Mouse (Mus musculus) CH12.LX (cell line): ENCODE results near the gene Pbld1. TPM values are rescaled to one million over a fixed set of nuclear protein-coding genes. Genes with fewer than 3 reads are reported as not detected.
A peak's percentile ranks its signal among the peaks of the same experiment; 100 is the strongest.

Source experiments
- DNase-seq: peaks from one replicate; pipeline ENCODE4 v3.0.0-alpha.2; 2013; ENCODE audit errors: extremely low read depth
- H3K27ac ChIP-seq: 2 replicates; pipeline ENCODE4 v1.5.1; 2012; ENCODE audit warnings: low read depth, mild to moderate bottlenecking, control low read depth, moderate library complexity; ENCODE audit not compliant: insufficient read depth
- H3K27me3 ChIP-seq: replicated peaks from 2 replicates; pipeline ENCODE3; 2012; ENCODE audit warnings: inconsistent platforms
- H3K36me3 ChIP-seq, 2 experiments: replicated peaks in 1 of 2; 2 replicates each; pipeline versions ENCODE3 to v1.6.1; 2012; ENCODE audit warnings: inconsistent platforms in 1 of 2, low read length in 1 of 2, mild to moderate bottlenecking in 1 of 2, mixed read lengths in 1 of 2, moderate library complexity in 1 of 2; ENCODE audit not compliant: control insufficient read depth in 1 of 2, insufficient read depth in 1 of 2
- H3K4me1 ChIP-seq, 2 experiments: 2 replicates each; pipeline ENCODE4 v1.6.1; 2012; ENCODE audit warnings: inconsistent platforms in 1 of 2, moderate library complexity in 1 of 2; ENCODE audit not compliant: insufficient read depth in 2 of 2, control insufficient read depth in 1 of 2
- H3K4me2 ChIP-seq: 2 replicates; pipeline ENCODE4 v1.6.1; 2012; ENCODE audit warnings: low read depth, mild to moderate bottlenecking, control low read depth; ENCODE audit not compliant: poor library complexity, insufficient read depth, severe bottlenecking
- H3K4me3 ChIP-seq, 3 experiments: fragments of 150-350 bp in 1 of 3; sonication (generic) in 1 of 3; replicated peaks in 1 of 3; 2 replicates each; pipeline versions ENCODE3 to v1.5.1; 2011 to 2012; ENCODE audit warnings: low read depth in 2 of 3, low read length in 2 of 3, mild to moderate bottlenecking in 2 of 3, moderate library complexity in 2 of 3, control low read depth in 1 of 3, improper control_type of control experiment in 1 of 3, inconsistent platforms in 1 of 3, mixed read lengths in 1 of 3; ENCODE audit not compliant: poor library complexity in 1 of 3
- H3K79me2 ChIP-seq: replicated peaks from 2 replicates; pipeline ENCODE4 v1.6.1; 2012; ENCODE audit warnings: mild to moderate bottlenecking, moderate library complexity; ENCODE audit not compliant: control insufficient read depth, poor library complexity, insufficient read depth, severe bottlenecking; ENCODE audit errors: extremely low read depth
- H3K9ac ChIP-seq: 2 replicates; pipeline ENCODE4 v1.6.1; 2012; ENCODE audit warnings: low read depth, mild to moderate bottlenecking, control low read depth, moderate library complexity; ENCODE audit not compliant: insufficient read depth
- H3K9me3 ChIP-seq: replicated peaks from 2 replicates; pipeline ENCODE3; 2012; ENCODE audit warnings: low read length, inconsistent platforms, mixed read lengths
- BHLHE40 ChIP-seq: IDR thresholded peaks from 2 replicates; pipeline ENCODE4 v1.6.1; 2011; ENCODE audit warnings: mild to moderate bottlenecking, low read depth, low read length, improper control_type of control experiment
- CHD1 ChIP-seq: IDR thresholded peaks from 2 replicates; pipeline ENCODE4 v1.6.1; 2012; ENCODE audit warnings: low read depth, low read length, improper control_type of control experiment, inconsistent platforms
- CTCF ChIP-seq, 2 experiments: IDR thresholded peaks in 1 of 2; conservative IDR thresholded peaks in 1 of 2; 2 replicates each; pipeline ENCODE4 v1.5.1; 2011 to 2012; ENCODE audit warnings: low read depth in 2 of 2, low read length in 2 of 2, improper control_type of control experiment in 1 of 2, inconsistent platforms in 1 of 2, mild to moderate bottlenecking in 1 of 2, moderate library complexity in 1 of 2
- EP300 ChIP-seq: IDR thresholded peaks from 2 replicates; pipeline ENCODE4 v1.6.1; 2011; ENCODE audit warnings: low read length, improper control_type of control experiment
- ETS1 ChIP-seq: conservative IDR thresholded peaks from 2 replicates; pipeline ENCODE4 v1.6.1; 2012; ENCODE audit warnings: low read depth, mild to moderate bottlenecking, inconsistent platforms, low read length, improper control_type of control experiment, moderate library complexity
- HCFC1 ChIP-seq: IDR thresholded peaks from 2 replicates; pipeline ENCODE4 v1.6.1; 2012; ENCODE audit warnings: low read depth, mild to moderate bottlenecking, inconsistent platforms, low read length, improper control_type of control experiment
- IRF4 ChIP-seq: IDR thresholded peaks from 2 replicates; pipeline ENCODE4 v1.6.1; 2014; ENCODE audit warnings: low read depth, mild to moderate bottlenecking, inconsistent platforms, low read length, improper control_type of control experiment
- JUN ChIP-seq: IDR thresholded peaks from 2 replicates; pipeline ENCODE4 v1.6.1; 2011; ENCODE audit warnings: low read depth, mild to moderate bottlenecking, low read length, improper control_type of control experiment, moderate library complexity; ENCODE audit not compliant: insufficient read depth
- MAX ChIP-seq: IDR thresholded peaks from 2 replicates; pipeline ENCODE4 v1.6.1; 2011; ENCODE audit warnings: low read length, improper control_type of control experiment
- MEF2A ChIP-seq: IDR thresholded peaks from 2 replicates; pipeline ENCODE4 v1.6.1; 2014; ENCODE audit warnings: low read depth, mild to moderate bottlenecking, inconsistent platforms, low read length, improper control_type of control experiment, borderline replicate concordance
- NELFE ChIP-seq: IDR thresholded peaks from 2 replicates; pipeline ENCODE4 v1.6.1; 2011; ENCODE audit warnings: low read depth, low read length, improper control_type of control experiment
- POLR2A ChIP-seq: IDR thresholded peaks from 2 replicates; pipeline ENCODE4 v1.6.1; 2011; ENCODE audit warnings: low read depth, mild to moderate bottlenecking, improper control_type of control experiment, low read length
- RAD21 ChIP-seq: IDR thresholded peaks from 2 replicates; pipeline ENCODE4 v1.6.1; 2011; ENCODE audit warnings: low read depth, mild to moderate bottlenecking, low read length, improper control_type of control experiment, moderate library complexity
- RCOR1 ChIP-seq: conservative IDR thresholded peaks from 2 replicates; pipeline ENCODE4 v1.6.1; 2012; ENCODE audit warnings: low read depth, mild to moderate bottlenecking, inconsistent platforms, low read length, improper control_type of control experiment
- SIN3A ChIP-seq: IDR thresholded peaks from 2 replicates; pipeline ENCODE4 v1.6.1; 2012; ENCODE audit warnings: low read length, improper control_type of control experiment, inconsistent platforms
- TBP ChIP-seq: conservative IDR thresholded peaks from 2 replicates; pipeline ENCODE4 v1.6.1; 2011; ENCODE audit warnings: low read depth, low read length, improper control_type of control experiment
- TCF12 ChIP-seq: IDR thresholded peaks from 2 replicates; pipeline ENCODE4 v1.6.1; 2014; ENCODE audit warnings: low read depth, mild to moderate bottlenecking, inconsistent platforms, low read length, improper control_type of control experiment
- UBTF ChIP-seq: IDR thresholded peaks from 2 replicates; pipeline ENCODE4 v1.6.1; 2012; ENCODE audit warnings: low read depth, mild to moderate bottlenecking, inconsistent platforms, low read length, improper control_type of control experiment, moderate library complexity
- USF1 ChIP-seq: IDR thresholded peaks from 2 replicates; pipeline ENCODE4 v1.6.1; 2014; ENCODE audit warnings: low read depth, mild to moderate bottlenecking, inconsistent platforms, low read length, improper control_type of control experiment
- USF2 ChIP-seq: conservative IDR thresholded peaks from 2 replicates; pipeline ENCODE4 v1.6.1; 2011; ENCODE audit warnings: low read depth, low read length, improper control_type of control experiment
- ZC3H11A ChIP-seq: IDR thresholded peaks from 2 replicates; pipeline ENCODE4 v1.6.1; 2012; ENCODE audit warnings: low read depth, mild to moderate bottlenecking, inconsistent platforms, low read length, improper control_type of control experiment
- ZMIZ1 ChIP-seq: IDR thresholded peaks from 2 replicates; pipeline ENCODE4 v1.6.1; 2012; ENCODE audit warnings: low read depth, mild to moderate bottlenecking, inconsistent platforms, low read length, improper control_type of control experiment
- dilution Hi-C: fragments of 300-500 bp; cut with MboI; formaldehyde crosslinking; loops from 2 replicates; pipeline ENCODE4 v1.14.3; 2020; ENCODE audit warnings: low sequenced_read_pairs; ENCODE audit not compliant: extremely low pct_unique_long_range_greater_than_20kb, extremely low pct_ligation_motif_present
- in situ Hi-C: fragments of 300-500 bp; cut with MboI; formaldehyde crosslinking; loops from 3 replicates; pipeline ENCODE4 v1.14.3; 2019; ENCODE audit warnings: low sequenced_read_pairs, low pct_ligation_motif_present, low pct_unique_long_range_greater_than_20kb, mixed read lengths
- polyA plus RNA-seq: library from polyadenylated mRNA; unstranded; fragments of >175 nt; gene quantifications from 2 replicates; pipeline ENCODE4 v1.2.1, GENCODE M21; 2012; ENCODE audit warnings: low read depth; ENCODE audit not compliant: insufficient read length
- total RNA-seq, 2 experiments: library from RNA; depleted of rRNA; stranded (reverse); fragments of 300-350 nt in 1 of 2; fragments of >200 nt in 1 of 2; gene quantifications; 2 replicates each; pipeline ENCODE4 v1.2.3; 2012 to 2014

Gene Pbld1
- total and polyA plus RNA-seq, 3 experiments = 0.04 to 0.49 TPM; not detected in 1

DNA sequence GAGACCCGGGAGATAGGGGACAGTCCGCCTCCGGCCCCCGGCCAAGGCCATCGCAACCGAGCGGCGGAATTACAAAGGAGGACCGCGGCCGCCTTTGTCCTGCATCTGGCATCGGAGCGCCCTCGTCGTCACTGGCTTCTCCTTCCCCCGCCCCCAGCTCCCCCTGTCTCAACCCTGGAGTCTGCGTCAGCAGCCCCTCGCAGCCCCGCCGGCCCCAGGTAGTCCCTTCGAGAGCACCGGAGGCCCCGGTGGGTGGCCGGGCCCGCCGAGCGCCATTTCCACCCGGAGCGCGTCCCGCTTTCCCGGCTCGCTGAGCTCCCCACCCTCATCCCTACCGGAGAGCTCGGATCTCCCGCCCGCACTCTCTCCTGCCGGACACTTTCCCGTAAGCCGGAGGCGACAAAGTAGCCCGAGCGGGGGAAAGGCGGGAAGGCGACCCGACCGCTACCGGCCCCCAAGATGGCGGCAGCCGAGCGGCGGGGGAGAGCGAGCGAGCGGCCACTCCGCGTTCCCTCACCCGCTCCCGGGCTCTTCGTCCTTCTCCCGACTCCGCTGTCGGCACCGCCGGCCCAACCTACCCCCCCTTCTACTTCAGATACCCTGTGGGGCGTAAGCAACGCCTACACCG, 36.7 kb upstream of the Pbld1 start:
- peaks cover 4 to 40% of the 10 kb centered on the region in 2 experiments; a peak in 3 of 4 replicates for H3K4me1 ChIP-seq
- dilution Hi-C loops (no loop called here), in situ Hi-C loops (no loop called here)
- H3K27me3 ChIP-seq = no peaks in the 10 kb centered on the region
- H3K36me3 ChIP-seq = peaks cover 0 to 9% of the 10 kb centered on the region in 2 experiments
- peak overlapping the region; percentile 91 to 95 (median 92) for H3K4me3 ChIP-seq
- peak overlapping the region; percentile 97 for H3K27ac ChIP-seq
- H3K9me3 ChIP-seq = no peaks in the 10 kb centered on the region
- peak; percentile 37 for DNase-seq
- no peak for TF ChIP-seq TCF12
- TF ChIP-seq CTCF (conservative IDR thresholded peaks at IDR 0.05 in 1 of 2, IDR thresholded peaks at IDR 0.05 in 1 of 2; ENCODE audit: low read depth in 2 of 2, low read length in 2 of 2) = no peak
- no peak for TF ChIP-seq NELFE
- no peak for TF ChIP-seq ZMIZ1
- no peak for TF ChIP-seq RCOR1
- no peak for TF ChIP-seq SIN3A
- TF ChIP-seq EP300 = no peak
- no peak for TF ChIP-seq USF2
- no peak for TF ChIP-seq ETS1
- TF ChIP-seq MEF2A = no peak
- no peak for TF ChIP-seq RAD21
- no peak for TF ChIP-seq CHD1
- no peak for TF ChIP-seq JUN
- TF ChIP-seq IRF4 = no peak
- TF ChIP-seq USF1 = no peak
- TF ChIP-seq BHLHE40 = no peak
- no peak for TF ChIP-seq MAX
- H3K79me2 ChIP-seq = peaks cover 47% of the 10 kb centered on the region
- H3K9ac ChIP-seq = peak overlapping the region; percentile 96
- 0 out of 2 replicates have a peak overlapping the region, but pooled peaks have one; percentile 91 for H3K4me2 ChIP-seq

DNA sequence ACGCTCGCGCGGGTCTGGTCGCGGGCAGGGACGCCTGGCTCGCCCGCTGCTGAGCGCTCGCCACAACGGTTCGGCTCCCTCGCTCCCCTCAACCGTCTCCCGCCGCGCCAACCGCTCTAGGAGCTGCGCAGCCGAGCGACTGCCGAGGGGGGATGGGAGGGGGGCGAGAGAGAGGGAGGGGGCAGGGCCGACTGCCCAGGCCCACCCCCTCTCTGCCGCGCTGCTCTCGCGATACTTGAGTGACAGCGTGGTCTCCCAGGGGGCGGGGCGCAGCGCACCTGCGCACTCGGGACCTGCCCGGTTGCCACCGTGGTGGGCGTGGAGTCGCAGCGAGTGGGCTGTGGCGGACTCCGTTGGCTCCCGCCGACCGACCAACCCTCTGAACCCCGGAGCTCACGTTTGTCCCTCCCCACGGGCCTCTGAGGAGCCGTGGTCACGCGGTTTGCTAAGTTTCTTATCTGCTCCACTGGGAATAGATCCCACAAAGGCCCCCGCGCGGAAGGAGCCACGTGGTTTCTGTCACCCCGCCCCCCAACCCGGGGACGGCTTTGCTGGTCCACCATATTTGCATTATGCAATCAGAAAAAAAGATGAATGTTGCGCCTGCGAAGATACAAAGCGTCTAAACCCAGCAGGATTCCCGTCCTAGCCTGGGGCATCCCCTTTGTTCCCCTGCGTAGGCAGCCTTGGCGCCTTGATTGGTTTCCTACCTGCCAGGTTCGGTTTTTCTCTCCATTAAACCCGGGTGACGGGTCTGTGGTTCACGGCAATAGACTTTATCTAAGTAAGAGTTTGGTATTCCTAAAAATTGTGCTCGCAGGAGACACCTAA, 36.0 kb upstream of the Pbld1 start, which contains the start of the genes Hnrnph3 and Pbld2:
TSS of gene Hnrnph3 (minus strand) at position 469 of the 831 bp plus-strand sequence.
TSS of gene Pbld2 (plus strand) at position 567 of the 831 bp plus-strand sequence.
- dilution Hi-C loops = no loop called here
- Histone ChIP-seq H3K4me1 (peaks cover 4 to 37% of the 10 kb centered on the region in 2 experiments; a peak in 3 of 4 replicates), H3K9me3 (no peaks in the 10 kb centered on the region), H3K36me3 (peaks cover 0 to 6% of the 10 kb centered on the region in 2 experiments), H3K27ac (peak within 1 kb of the TSS; percentile 97), H3K27me3 (no peaks in the 10 kb centered on the region), H3K4me3 (peak within 1 kb of the TSS; percentile 91 to 95 (median 92)), H3K4me2 (peak within 1 kb of the TSS; percentile 84), H3K79me2 (peaks cover 42% of the 10 kb centered on the region), H3K9ac (peak within 1 kb of the TSS; percentile 96)
- TF ChIP-seq TBP = peak; percentile 97
- TF ChIP-seq USF2 = peak; percentile 68
- TF ChIP-seq UBTF = peak; percentile 99
- TF ChIP-seq ZC3H11A = no peak
- peak; percentile 85 for TF ChIP-seq POLR2A
- TF ChIP-seq HCFC1 = no peak
- peak; percentile 97 for DNase-seq
- in situ Hi-C loops = no loop called here
